Mouse (Mus musculus): ENCODE data around the gene Tbcb.
A peak's percentile ranks its signal among the peaks of the same experiment; 100 is the strongest.
"Not testable (repeated sequence)": the region's sequence is repeated elsewhere in the genome, so short reads cannot be mapped to it uniquely, and the experiment has no call there.

Gene Tbcb

DNA sequence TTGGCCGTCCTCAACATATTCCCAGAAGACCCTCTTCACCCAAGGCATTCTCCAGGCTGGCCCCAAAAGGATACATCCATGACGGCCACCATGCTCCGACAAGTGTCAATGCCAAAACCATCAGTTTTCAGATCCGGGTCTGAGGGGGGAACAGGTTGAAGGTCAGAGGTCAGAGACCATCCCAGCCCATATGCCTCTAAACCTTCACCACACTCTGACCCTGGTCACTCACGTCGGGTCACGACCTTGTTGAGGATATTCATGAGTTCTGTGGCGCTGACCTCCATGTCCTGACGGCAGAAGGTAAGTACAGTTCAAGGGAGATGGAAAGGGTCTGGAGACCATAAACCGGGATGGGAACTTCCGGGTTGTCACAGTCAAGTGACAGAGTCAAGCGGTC lies 40.0 kb downstream of the Tbcb start:
- no peak for DNase-seq

DNA sequence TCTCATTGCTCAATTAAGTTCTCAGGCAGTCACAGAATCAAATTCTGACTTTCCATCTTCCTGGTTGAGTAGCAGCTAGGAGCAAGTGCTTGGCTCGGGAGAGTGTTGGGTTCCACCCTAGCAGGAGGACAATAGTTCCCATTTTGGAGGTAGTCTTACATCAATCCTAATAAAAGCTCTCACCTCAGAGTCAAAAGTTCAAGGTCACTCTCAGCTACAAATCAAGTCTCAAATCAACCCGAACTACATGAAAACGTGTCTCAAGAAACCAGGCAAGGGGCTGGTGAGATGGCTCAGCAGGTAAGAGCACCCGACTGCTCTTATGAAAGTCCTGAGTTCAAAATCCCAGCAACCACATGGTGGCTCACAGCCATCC lies 43.0 kb downstream of the Tbcb start:
- no peak for DNase-seq

DNA sequence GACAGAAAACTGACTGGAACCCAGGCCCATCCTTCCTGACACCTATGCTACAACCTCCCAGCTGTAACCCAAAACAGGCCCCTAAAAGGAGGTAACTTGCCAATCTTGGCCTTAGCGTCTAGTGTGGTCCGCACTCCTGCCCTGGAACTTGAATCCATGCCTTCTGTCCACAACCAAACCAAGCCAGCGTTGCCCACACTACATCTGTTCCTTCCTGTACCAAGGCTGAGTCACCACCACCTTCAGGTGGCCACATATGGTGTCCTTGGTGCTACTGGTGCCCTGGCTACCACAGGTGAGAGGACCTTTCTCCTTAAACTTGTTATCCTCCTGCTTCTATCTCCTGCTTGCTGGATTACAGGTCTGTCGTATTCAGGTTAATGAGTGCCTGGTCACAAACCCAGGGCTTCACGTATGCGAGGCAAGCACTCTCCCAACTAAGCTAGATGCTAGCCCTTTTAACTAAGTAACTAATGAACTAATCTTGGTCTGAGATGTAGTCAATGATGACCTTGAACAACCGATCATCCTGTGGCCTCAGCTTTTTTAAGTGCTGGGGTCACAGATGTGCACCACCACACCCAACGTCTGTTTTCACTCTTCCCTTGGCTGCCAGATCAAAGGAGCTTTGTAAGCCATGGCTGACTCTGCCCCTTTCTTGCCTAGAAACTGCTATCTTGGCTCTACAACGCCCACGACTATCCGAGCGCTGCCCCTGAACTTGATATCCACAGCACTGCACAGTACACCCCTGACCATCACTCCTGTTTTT lies 43.5 kb downstream of the Tbcb start:
- no peak for DNase-seq

DNA sequence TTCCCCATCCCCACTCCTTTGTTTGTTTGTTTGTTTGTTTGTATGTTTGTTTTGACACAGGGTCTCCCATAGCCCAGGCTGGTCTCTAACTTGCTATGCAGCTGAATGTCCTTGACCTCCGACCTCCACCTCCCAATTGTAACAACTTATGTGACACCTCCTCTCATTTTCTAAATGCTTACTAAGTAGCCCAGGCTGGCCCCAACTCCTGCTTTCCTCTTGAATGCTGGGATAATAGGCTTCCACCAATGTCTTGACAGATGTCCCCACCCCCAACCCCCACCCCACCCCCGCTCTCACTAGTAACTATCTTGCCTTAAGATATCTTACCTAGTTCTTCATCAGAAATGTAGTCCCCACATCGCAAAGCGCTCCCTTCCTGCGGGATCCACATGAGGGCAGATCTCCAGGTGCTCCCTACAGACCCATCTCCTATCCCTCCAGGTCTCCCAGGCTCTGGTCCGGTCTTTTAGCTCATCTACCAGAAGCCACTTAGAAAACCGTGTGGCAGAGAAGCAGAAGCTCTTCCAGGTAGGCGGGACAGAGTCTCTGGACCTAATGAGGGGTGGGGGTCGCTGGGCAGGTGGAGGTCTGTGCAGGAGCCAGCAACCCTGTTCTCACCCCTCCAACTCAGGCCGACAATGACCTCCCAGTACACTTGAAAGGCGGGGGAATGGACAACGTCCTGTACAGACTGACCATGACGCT lies 47.3 kb downstream of the Tbcb start:
- DNase-seq, result no peak

DNA sequence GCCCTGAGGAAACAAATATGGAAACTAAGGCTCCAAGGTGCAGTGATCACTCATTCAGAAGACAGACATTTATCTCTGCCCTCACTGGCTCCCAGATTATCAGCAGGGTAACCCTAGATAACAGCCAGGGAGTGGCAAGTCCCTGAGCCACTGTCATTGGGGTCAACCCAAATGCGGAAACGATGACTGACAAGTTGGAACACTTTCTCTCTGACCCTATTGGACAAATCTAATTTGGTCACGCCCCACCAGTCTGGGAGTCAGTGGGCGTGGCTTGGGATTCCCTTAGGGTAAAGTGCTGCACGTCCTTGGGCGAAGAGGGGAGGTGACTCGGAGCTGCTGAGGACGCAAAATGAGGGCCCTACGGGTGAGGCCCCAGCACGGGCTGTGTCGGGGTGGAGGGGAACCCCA lies 48.2 kb downstream of the Tbcb start, which contains the start of gene Cox7a1:
Cox7a1 (plus strand) TSS at position 266 of the 411 bp plus-strand sequence.
- peak; percentile 68 for DNase-seq

DNA sequence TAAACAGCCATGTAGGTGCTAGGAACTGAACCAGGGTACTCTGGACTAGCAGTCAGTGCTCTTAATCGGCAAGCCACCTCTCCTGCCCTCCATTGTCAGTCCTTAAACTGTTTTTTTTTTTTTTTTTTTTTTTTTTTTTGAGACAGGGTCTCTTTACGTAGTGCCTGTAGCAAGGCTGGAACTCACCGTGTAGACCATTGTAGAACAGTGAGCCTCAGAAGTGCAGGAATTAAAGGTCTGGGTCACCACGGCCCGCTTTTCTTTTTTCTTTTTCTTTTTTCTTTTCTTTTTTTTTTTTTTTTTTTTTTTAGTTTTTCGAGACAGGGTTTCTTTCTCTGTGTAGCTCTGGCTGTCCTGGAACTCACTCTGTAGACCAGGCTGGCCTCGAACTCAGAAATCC lies 48.9 kb downstream of the Tbcb start:
- DNase-seq, result not testable (repeated sequence)

DNA sequence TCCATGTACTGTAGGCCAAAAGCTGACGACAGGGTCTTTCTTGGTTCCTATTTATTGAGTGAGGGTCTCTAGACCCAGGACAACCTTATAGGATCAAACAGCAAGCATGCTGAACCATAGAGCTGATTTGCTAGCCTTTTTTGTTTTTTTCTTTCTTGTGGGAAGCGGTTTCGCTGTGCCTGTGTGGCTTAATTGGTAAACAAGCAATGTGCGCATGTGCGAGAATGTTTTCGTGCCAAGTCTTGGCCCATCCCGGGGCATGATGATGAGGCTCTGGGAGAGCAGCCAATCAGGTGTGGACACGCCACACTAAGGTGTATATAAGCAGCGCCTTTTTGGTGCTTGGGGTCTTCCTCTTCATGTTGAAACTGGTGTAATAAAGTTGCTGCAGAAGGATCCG lies 50.1 kb downstream of the Tbcb start:
- DNase-seq, result not testable (repeated sequence)

DNA sequence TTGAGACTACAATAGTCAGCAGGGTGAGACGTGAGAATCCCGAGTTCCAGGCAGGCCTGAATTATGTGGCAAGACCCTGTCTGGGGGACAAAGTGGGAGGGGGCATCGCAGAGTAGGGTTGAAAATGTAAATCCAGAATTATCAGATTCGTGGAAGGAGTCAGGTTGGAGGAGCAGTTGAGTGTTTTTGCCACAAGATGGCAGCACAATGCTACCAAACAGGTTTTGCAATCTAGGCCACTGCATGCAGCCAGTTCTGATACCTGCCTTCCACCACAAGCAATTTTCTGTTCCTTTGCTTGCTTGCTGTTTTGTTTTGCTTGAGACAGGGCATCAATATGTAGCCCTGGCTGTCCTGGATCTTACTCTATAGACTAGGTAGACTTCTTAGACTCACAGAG lies 50.8 kb downstream of the Tbcb start:
- peak; percentile 68 for DNase-seq

DNA sequence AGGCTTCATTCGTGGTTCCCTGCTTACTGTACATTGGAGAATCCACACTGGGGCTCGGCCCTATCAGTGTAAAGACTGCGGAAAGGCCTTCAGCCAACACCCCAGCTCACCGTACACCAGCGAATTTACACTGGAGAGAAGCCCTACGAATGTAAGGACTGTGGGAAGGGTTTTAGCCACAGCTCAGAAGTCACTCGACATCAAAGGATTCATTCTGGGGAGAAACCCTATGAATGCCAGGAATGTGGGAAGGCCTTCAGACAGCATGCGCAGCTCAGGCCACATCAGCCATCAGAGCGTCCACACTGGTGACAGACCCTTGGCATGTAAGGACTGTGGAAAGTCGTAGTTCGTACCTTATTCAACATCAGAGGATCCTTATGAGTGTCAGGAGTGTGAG lies 53.8 kb downstream of the Tbcb start:
- no peak for DNase-seq

DNA sequence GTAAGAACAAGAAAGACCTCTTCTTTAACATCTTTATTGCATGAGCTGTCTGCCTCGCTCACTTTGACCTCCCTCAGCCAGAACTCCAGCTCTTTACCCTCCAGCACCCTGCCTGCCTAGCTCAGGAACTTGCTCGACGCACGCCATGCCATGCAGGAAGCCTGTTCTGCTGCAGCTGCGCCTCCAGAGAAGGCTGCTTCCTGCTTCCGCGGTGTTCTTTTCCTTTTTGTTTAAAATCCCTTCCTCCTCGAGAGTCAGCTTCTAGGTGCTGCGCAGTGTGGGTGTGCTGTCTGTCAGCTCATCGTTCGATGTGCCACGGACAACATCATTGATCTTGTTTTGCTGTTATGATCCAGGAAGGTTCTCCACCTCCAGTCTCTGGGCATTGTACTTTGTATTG lies 55.6 kb downstream of the Tbcb start:
- DNase-seq, result no peak

Measured in right cerebral cortex, adult 18-20 months (tissue).